Mouse (Mus musculus) cerebellum, adult 9-10 months (tissue): ENCODE measurements around the gene Thbd.

Source experiments
- DNase-seq: peaks from one replicate; pipeline ENCODE4 v3.0.0; 2022

Gene Thbd

GRCm38 (mm10) chr2:148381076-148381475 is 26.9 kb downstream of the Thbd start:
- no peak for DNase-seq

GRCm38 (mm10) chr2:148379899-148380413 is 28.0 kb downstream of the Thbd start:
- no peak for DNase-seq

- no peak for DNase-seq
Observed at GRCm38 (mm10) chr2:148378817-148379342, 29.1 kb downstream of the Thbd start.

GRCm38 (mm10) chr2:148375326-148376150 is 32.5 kb downstream of the Thbd start:
- no peak for DNase-seq

- DNase-seq: no peak
Observed at GRCm38 (mm10) chr2:148373602-148374071, 34.4 kb downstream of the Thbd start.

- no peak for DNase-seq
Observed at GRCm38 (mm10) chr2:148371743-148372630, 36.0 kb downstream of the Thbd start.

- DNase-seq: no peak
Observed at GRCm38 (mm10) chr2:148365227-148365626, 42.8 kb downstream of the Thbd start.

- no peak for DNase-seq
Observed at GRCm38 (mm10) chr2:148364536-148364935, 43.5 kb downstream of the Thbd start.

GRCm38 (mm10) chr2:148357145-148357544 is 50.8 kb downstream of the Thbd start:
- no peak for DNase-seq
